Mouse (Mus musculus) retina, postnatal 1 day (tissue): Measurements from ENCODE around the gene Wdr4.
"Not testable (repeated sequence)": the region's sequence is repeated elsewhere in the genome, so short reads cannot be mapped to it uniquely, and the experiment has no call there.

ENCODE experiments used
- DNase-seq: peaks from one replicate; pipeline ENCODE4 v3.0.0-alpha.2; 2012

Wdr4 gene

GRCm38 (mm10) chr17:31519946-31520838 lies at the start of gene Wdr4, which contains the start of gene Ndufv3:
Gene Wdr4, minus strand, starts transcription at chr17:31519980.
Gene Ndufv3, plus strand, starts transcription at chr17:31520115.
- DNase-seq, result peak; percentile 100

- DNase-seq, result no peak
Measured at GRCm38 (mm10) chr17:31566276-31566675, 46.5 kb upstream of the Wdr4 start.

GRCm38 (mm10) chr17:31565141-31566056 lies 45.6 kb upstream of the Wdr4 start:
- peak; percentile 90 for DNase-seq

- no peak for DNase-seq
Measured at GRCm38 (mm10) chr17:31564858-31565140, 45.0 kb upstream of the Wdr4 start.

- peak; percentile 100 for DNase-seq
Measured at GRCm38 (mm10) chr17:31564015-31564857, 44.5 kb upstream of the Wdr4 start, which contains the start of gene Pknox1. Gene Pknox1, plus strand, starts transcription at chr17:31564734.

GRCm38 (mm10) chr17:31563632-31564014 lies 43.8 kb upstream of the Wdr4 start:
- DNase-seq, result no peak

GRCm38 (mm10) chr17:31559021-31559789 lies 39.4 kb upstream of the Wdr4 start:
- no peak for DNase-seq

GRCm38 (mm10) chr17:31557947-31558542 lies 38.3 kb upstream of the Wdr4 start:
- no peak for DNase-seq

GRCm38 (mm10) chr17:31557124-31557880 lies 37.5 kb upstream of the Wdr4 start:
- DNase-seq, result peak; percentile 64

GRCm38 (mm10) chr17:31556253-31556652 lies 36.5 kb upstream of the Wdr4 start:
- DNase-seq, result no peak

GRCm38 (mm10) chr17:31552601-31553000 lies 32.8 kb upstream of the Wdr4 start:
- DNase-seq, result not testable (repeated sequence)

GRCm38 (mm10) chr17:31549389-31549788 lies 29.6 kb upstream of the Wdr4 start:
- peak; percentile 26 for DNase-seq

GRCm38 (mm10) chr17:31547974-31548373 lies 28.2 kb upstream of the Wdr4 start:
- peak; percentile 50 for DNase-seq

- DNase-seq, result no peak
Measured at GRCm38 (mm10) chr17:31546444-31547196, 26.8 kb upstream of the Wdr4 start.

GRCm38 (mm10) chr17:31543574-31543973 lies 23.8 kb upstream of the Wdr4 start:
- no peak for DNase-seq

GRCm38 (mm10) chr17:31541460-31541831 lies 21.7 kb upstream of the Wdr4 start:
- no peak for DNase-seq

GRCm38 (mm10) chr17:31540809-31541459 lies 21.2 kb upstream of the Wdr4 start:
- DNase-seq, result no peak

GRCm38 (mm10) chr17:31540101-31540500 lies 20.3 kb upstream of the Wdr4 start:
- no peak for DNase-seq

GRCm38 (mm10) chr17:31535871-31536629 lies 16.3 kb upstream of the Wdr4 start:
- peak; percentile 65 for DNase-seq
